Mouse (Mus musculus) liver, postnatal 0 days (tissue): ENCODE results near the gene Hyls1. TPM values are rescaled to one million over a fixed set of nuclear protein-coding genes. Genes with fewer than 3 reads are reported as not detected.

Experiments
- ATAC-seq: fragments of 200-750 bp; cut with Nextera tagmentation; 2 replicates; pipeline ENCODE4 v1.8.0; 2017; ENCODE audit warnings: mild to moderate bottlenecking, moderate library complexity
- DNase-seq: peaks from one replicate; pipeline ENCODE4 v3.0.0-alpha.2; 2016
- H3K27ac ChIP-seq: fragments of 300-500 bp; sonication (generic); 2 replicates; pipeline ENCODE4 v1.5.1; 2014; ENCODE audit warnings: antibody characterized with exemption, moderate library complexity, mild to moderate bottlenecking, low read depth
- H3K27me3 ChIP-seq: fragments of 300-500 bp; sonication (generic); 2 replicates; pipeline ENCODE4 v1.6.1; 2014; ENCODE audit warnings: low read length, control low read depth, mixed read lengths; ENCODE audit not compliant: insufficient read depth
- H3K36me3 ChIP-seq: fragments of 300-500 bp; sonication (generic); replicated peaks from 2 replicates; pipeline ENCODE4 v1.6.1; 2014; ENCODE audit warnings: mild to moderate bottlenecking, control low read depth, low read length, moderate library complexity, mixed read lengths; ENCODE audit not compliant: insufficient read depth
- H3K4me1 ChIP-seq: fragments of 300-500 bp; sonication (generic); 2 replicates; pipeline ENCODE4 v1.6.1; 2014; ENCODE audit warnings: antibody characterized with exemption, mild to moderate bottlenecking, control low read depth; ENCODE audit not compliant: insufficient read depth
- H3K4me2 ChIP-seq: fragments of 300-500 bp; sonication (generic); 2 replicates; pipeline ENCODE4 v1.6.1; 2014; ENCODE audit warnings: low read depth, mild to moderate bottlenecking, low read length, moderate library complexity, mixed read lengths
- H3K4me3 ChIP-seq: fragments of 300-500 bp; sonication (generic); 2 replicates; pipeline ENCODE4 v1.5.1; 2014; ENCODE audit warnings: low read depth, low read length
- H3K9ac ChIP-seq: fragments of 300-500 bp; sonication (generic); replicated peaks from 2 replicates; pipeline ENCODE4 v1.6.1; 2014; ENCODE audit warnings: mild to moderate bottlenecking, moderate library complexity
- H3K9me3 ChIP-seq: fragments of 300-500 bp; sonication (generic); 2 replicates; pipeline ENCODE4 v1.6.1; 2016; ENCODE audit warnings: mild to moderate bottlenecking, control low read depth, low read length, mixed read lengths
- CTCF ChIP-seq: sonication (generic); IDR thresholded peaks from 2 replicates; pipeline ENCODE4 v1.5.1; 2016; ENCODE audit warnings: antibody characterized with exemption, low read depth
- EP300 ChIP-seq: IDR thresholded peaks from 2 replicates; pipeline ENCODE4 v1.6.1; 2016; ENCODE audit warnings: antibody characterized with exemption, low read depth, mild to moderate bottlenecking
- WGBS: fragments of 180-500 bp; shearing (Covaris S2); extraction: QIAGEN DNeasy Blood & Tissue Kit; methylation state at CpG from one replicate; pipeline ENCODE4 v1.1.7; 2014; ENCODE audit not compliant: insufficient replicate concordance; 5-methylcytosine and 5-hydroxymethylcytosine counted together
- polyA plus RNA-seq: library from polyadenylated mRNA; unstranded; fragments of >200 nt; fragmentation: Nextera tagmentation; extraction: Ambion mirVana; gene quantifications from 2 replicates; pipeline ENCODE4 v1.2.1, GENCODE M21; 2015

Hyls1 gene
- polyA plus RNA-seq, 1 experiment from 2014 or later = 4.7 TPM

GRCm38 (mm10) chr9:35561076-35561475 is 9.1 kb downstream of the Hyls1 start:
- Histone ChIP-seq H3K27ac (no peak overlapping the region), H3K36me3 (peaks cover 35% of the 10 kb centered on the region), H3K9me3 (no peaks in the 10 kb centered on the region), H3K9ac (no peak overlapping the region), H3K4me1 (peaks cover 16% of the 10 kb centered on the region), H3K4me3 (no peak overlapping the region), H3K4me2 (no peak overlapping the region), H3K27me3 (peaks cover 23% of the 10 kb centered on the region)
- ATAC-seq (no peak), DNase-seq (no peak)
- no peak for TF ChIP-seq CTCF
- TF ChIP-seq EP300 = no peak
- 88% methylated on average over 11 of the region's 11 CpGs for WGBS

DNA sequence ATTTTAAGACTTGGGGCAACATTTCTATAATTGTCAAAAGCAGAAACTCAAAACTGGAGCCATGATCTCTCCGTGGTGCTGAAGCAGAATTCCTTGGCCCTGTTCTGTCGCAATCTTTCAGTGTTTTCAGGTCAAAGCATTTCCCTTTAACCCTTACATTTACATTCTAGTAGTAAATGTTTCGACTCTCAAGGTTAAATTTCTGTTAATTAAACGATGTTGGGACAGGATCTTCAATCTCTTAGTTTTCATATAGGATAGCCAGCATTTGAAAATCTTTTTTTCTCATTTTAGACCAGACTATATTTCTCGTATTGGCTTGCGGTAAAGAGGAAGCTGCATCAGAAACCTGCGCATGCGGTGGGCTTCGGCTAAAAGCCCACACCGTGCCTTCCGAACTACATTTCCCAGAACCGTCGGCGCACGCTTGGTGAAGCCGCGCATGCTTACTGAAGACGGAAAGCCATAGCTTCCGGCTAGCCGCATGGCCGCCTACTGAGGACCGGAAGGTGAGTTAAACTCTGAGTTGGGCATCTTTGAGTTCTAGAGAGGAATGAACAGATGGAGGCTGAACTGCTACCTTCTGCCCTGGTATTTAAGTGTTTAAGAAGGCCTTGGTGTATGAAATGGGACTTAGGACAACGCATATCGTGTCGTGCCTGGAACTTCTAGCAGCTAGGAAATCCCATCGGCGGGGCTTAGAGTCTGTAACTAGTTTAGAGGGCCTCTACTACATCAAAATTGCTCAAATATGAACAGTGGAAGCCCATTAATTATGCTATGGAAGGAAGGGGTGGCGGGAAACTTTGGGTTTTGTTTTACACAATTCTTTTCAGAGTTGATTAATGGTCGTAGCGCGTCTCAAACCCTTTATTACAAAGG is 10.9 kb downstream of the Hyls1 start:
- peak; percentile 76 for DNase-seq
- Histone ChIP-seq H3K27me3 (peaks cover 27% of the 10 kb centered on the region), H3K9me3 (no peaks in the 10 kb centered on the region), H3K9ac (peak overlapping the region; percentile 62), H3K4me3 (peak overlapping the region; percentile 67), H3K36me3 (peaks cover 18% of the 10 kb centered on the region), H3K4me2 (peak overlapping the region; percentile 90), H3K4me1 (peaks cover 16% of the 10 kb centered on the region), H3K27ac (no peak overlapping the region)
- WGBS = 1% methylated on average over 31 of the region's 31 CpGs
- peak; percentile 90 for ATAC-seq
- no peak for TF ChIP-seq CTCF
- TF ChIP-seq EP300 = no peak

DNA sequence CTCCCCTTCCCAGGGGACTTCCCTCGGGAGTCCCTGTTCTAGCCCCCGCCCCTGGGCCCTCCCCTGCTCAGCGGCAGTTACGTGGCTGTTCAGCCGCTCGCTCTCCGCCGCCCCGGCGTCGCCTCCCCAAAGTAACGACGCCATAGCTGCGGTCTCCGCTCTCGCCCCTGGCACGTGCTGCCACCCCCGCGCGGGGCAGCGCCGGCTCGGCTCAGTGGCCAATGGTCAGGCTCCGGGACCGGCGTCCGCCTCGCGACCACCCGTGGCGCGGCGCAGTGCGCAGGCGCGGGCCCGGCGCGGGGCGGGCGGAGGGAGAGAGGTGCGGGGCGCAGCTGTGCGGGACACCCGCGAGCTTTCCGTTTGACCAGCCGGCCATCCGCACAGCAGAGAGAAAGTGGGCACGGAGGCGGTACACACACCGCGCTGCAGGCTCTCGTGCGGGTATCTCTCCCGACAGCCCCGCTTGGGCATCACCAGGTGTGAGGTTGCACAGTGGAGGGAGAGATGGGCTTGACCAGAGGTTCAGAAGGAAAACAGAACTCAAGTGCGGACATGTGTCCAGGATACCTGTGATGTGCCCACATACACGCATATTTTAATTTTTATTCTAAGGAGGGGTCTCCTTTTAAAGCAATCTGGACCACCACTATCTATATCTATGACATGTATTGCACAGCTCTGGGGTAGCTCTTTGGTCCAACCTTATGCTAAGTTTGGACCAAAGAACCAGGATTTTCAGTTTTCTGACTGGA is 11.8 kb downstream of the Hyls1 start, which contains the start of the genes Ddx25 and Pus3:
TSS of gene Ddx25 (minus strand) at position 272 of the 752 bp plus-strand sequence.
TSS of gene Pus3 (plus strand) at position 339 of the 752 bp plus-strand sequence.
- ATAC-seq (peak; percentile 20), DNase-seq (peak; percentile 25)
- Histone ChIP-seq H3K4me1 (peaks cover 16% of the 10 kb centered on the region), H3K9ac (peak within 1 kb of the TSS; percentile 62), H3K4me3 (peak within 1 kb of the TSS; percentile 67), H3K27me3 (peaks cover 27% of the 10 kb centered on the region), H3K9me3 (no peaks in the 10 kb centered on the region), H3K27ac (no peak within 1 kb of the TSS), H3K4me2 (peak within 1 kb of the TSS; percentile 90), H3K36me3 (peaks cover 15% of the 10 kb centered on the region)
- no peak for TF ChIP-seq EP300
- TF ChIP-seq CTCF = no peak
- WGBS = under 1% methylated on average over 44 of the region's 59 CpGs

GRCm38 (mm10) chr9:35556494-35557102 is 13.6 kb downstream of the Hyls1 start:
- no peak for TF ChIP-seq EP300
- Histone ChIP-seq H3K36me3 (peaks cover 8% of the 10 kb centered on the region), H3K27me3 (peaks cover 27% of the 10 kb centered on the region), H3K4me1 (peaks cover 16% of the 10 kb centered on the region), H3K27ac (no peak overlapping the region), H3K4me3 (no peak overlapping the region), H3K4me2 (no peak overlapping the region), H3K9ac (no peak overlapping the region), H3K9me3 (no peaks in the 10 kb centered on the region)
- 53% methylated on average over 12 of the region's 12 CpGs for WGBS
- ATAC-seq = no peak
- DNase-seq = no peak

DNA sequence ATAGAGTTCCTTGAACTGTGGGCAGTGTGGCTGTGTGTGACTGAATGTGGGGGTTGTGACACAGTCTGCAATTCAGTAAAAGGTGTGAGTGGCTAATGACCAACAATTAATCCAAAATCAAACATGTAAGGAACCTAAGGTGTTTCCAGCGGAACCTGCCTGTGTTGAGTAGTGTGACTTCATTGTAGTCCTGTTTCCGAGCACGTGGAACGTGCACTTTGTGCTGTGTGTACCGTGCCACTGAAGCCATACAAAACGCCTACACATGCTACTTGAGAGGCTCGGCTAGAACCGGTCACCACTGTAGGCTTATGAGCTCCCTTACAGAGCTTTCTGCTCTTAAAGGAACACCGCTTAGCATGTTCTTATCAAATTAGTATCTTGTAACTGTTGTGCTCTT is 21.7 kb downstream of the Hyls1 start:
- WGBS = 74% methylated on average over 9 of the region's 9 CpGs
- Histone ChIP-seq H3K4me2 (no peak overlapping the region), H3K27ac (no peak overlapping the region), H3K9me3 (no peaks in the 10 kb centered on the region), H3K36me3 (no peaks in the 10 kb centered on the region), H3K27me3 (no peaks in the 10 kb centered on the region), H3K4me3 (no peak overlapping the region), H3K4me1 (peaks cover 3% of the 10 kb centered on the region; the same call in 1 of the 2 replicates), H3K9ac (no peak overlapping the region)
- ATAC-seq = no peak
- DNase-seq = no peak
- TF ChIP-seq CTCF (no peak), EP300 (no peak)

- Histone ChIP-seq H3K4me2 (peak overlapping the region; percentile 50; the same call in 1 of the 2 replicates), H3K9ac (no peak overlapping the region), H3K27me3 (no peaks in the 10 kb centered on the region), H3K36me3 (no peaks in the 10 kb centered on the region), H3K27ac (0 out of 2 replicates have a peak overlapping the region, but pooled peaks have one; percentile 23), H3K4me1 (peaks cover 3% of the 10 kb centered on the region; the same call in 1 of the 2 replicates), H3K9me3 (no peaks in the 10 kb centered on the region), H3K4me3 (no peak overlapping the region; the same call in 1 of the 2 replicates)
- ATAC-seq (peak; percentile 55), DNase-seq (peak; percentile 21)
- 13% methylated on average over 9 of the region's 9 CpGs for WGBS
- no peak for TF ChIP-seq EP300
- TF ChIP-seq CTCF = no peak
These were observed 23.5 kb downstream of the Hyls1 start for GRCm38 (mm10) chr9:35546745-35547144.
